9 mouse cellular contexts compared by ENCODE assay signal in the genomic region with DNA sequence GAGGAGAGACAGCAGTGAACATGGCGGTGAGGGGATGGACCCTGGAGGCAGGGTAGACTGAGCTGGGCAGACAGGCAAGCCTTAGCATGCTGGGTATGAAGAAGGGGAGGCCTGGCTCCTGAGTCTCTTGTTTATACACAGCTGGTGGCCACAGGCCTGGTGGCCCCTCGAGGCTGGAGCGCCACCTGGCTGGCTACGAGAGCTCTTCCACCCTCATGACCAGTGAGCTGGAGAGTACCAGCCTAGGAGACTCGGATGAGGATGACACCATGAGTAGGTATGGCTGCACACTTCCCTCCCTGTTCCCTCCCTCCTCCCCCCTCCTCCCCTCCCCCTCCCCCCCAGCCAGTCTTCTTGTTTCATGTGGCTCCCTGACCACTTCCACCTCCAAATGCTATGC. TPM values are rescaled to one million over a fixed set of nuclear protein-coding genes. Genes with fewer than 3 reads are reported as not detected.
DNase-seq lines count a peak whose midpoint lies in the region; ATAC-seq and TF ChIP-seq lines count a peak whose summit lies in the region.
"Had no signal": no experiment of that assay in that cellular context is flagged by ENCODE, and none has a peak within 500 bp of the region (broad histone marks: within the 10 kb centered on the region; RNA-seq: fewer than 3 reads in every experiment).

No protein-coding gene starts in this region.

- peaks cover 61% of the 10 kb centered on the region for H3K36me3 ChIP-seq in hindbrain, embryonic 12.5 days
- H3K36me3 ChIP-seq in hindbrain, embryonic 16.5 days (ENCODE audit: control insufficient read depth, insufficient read depth, low read length) = peaks cover 50% of the 10 kb centered on the region
- peaks cover 47% of the 10 kb centered on the region for H3K36me3 ChIP-seq in ES-Bruce4 (ENCODE audit: control insufficient read depth, insufficient read depth, low read length, poor library complexity, severe bottlenecking)

- TF ChIP-seq POLR2A in ES-Bruce4 (IDR thresholded peaks at IDR 0.05; ENCODE audit: insufficient read depth, low read length) = no peak

- H3K27me3 ChIP-seq in hindbrain, embryonic 12.5 days = no peaks in the 10 kb centered on the region
- H3K27me3 ChIP-seq in hindbrain, embryonic 16.5 days (replicated peaks; ENCODE audit: control insufficient read depth, insufficient read depth, low read length) = no peaks in the 10 kb centered on the region
- H3K27me3 ChIP-seq in ES-Bruce4 (ENCODE audit: control insufficient read depth, insufficient read depth, low read length, poor library complexity, severe bottlenecking) = no peaks in the 10 kb centered on the region
- H3K27me3 ChIP-seq: hindbrain, embryonic 15.5 days had no signal

- peak; percentile 41 for DNase-seq in A20 (ENCODE audit: low read depth, low spot score)
- DNase-seq in frontal cortex, adult 2 months (ENCODE audit: extremely low spot score in 1 of 2, low spot score in 1 of 2) = no peak
- DNase-seq in heart, postnatal 10 days = no peak
- DNase-seq in right cerebral cortex, adult 18-20 months = no peak

- no peak overlapping the region for H3K4me2 ChIP-seq in hindbrain, embryonic 12.5 days (replicated peaks)
- H3K4me2 ChIP-seq in hindbrain, embryonic 16.5 days (ENCODE audit: low read length) = no peak overlapping the region
- H3K4me2 ChIP-seq: hindbrain, embryonic 15.5 days had no signal

- H3K9ac ChIP-seq in hindbrain, embryonic 12.5 days = no peak overlapping the region
- H3K9ac ChIP-seq in hindbrain, embryonic 16.5 days (ENCODE audit: low read depth, low read length) = no peak overlapping the region
- H3K9ac ChIP-seq in ES-Bruce4 (ENCODE audit: low read depth, poor library complexity, severe bottlenecking) = no peak overlapping the region
- H3K9ac ChIP-seq: hindbrain, embryonic 15.5 days had no signal

- intact Hi-C loops in heart, postnatal 10 days (cut with DNase I) = loop anchor here (2.0 kb wide), 1 partner anchor 71 kb away; the partner anchor contains the start of gene Ybx2

- no peak overlapping the region for H3K27ac ChIP-seq in hindbrain, embryonic 12.5 days
- no peak overlapping the region for H3K27ac ChIP-seq in hindbrain, embryonic 16.5 days (ENCODE audit: low read depth, low read length)
- H3K27ac ChIP-seq in ES-Bruce4 (ENCODE audit: insufficient read depth, low read length) = peak overlapping the region; percentile 54
- H3K27ac ChIP-seq: hindbrain, embryonic 15.5 days had no signal

- TF ChIP-seq EP300 in ES-Bruce4 (IDR thresholded peaks at IDR 0.05; ENCODE audit: insufficient read depth, low read depth, low read length) = no peak

- no peak overlapping the region for H3K4me3 ChIP-seq in hindbrain, embryonic 12.5 days
- H3K4me3 ChIP-seq in hindbrain, embryonic 16.5 days (ENCODE audit: low read length) = no peak overlapping the region
- H3K4me3 ChIP-seq in ES-Bruce4 (ENCODE audit: low read depth, low read length) = no peak overlapping the region
- H3K4me3 ChIP-seq: hindbrain, embryonic 15.5 days had no signal

- TF ChIP-seq CTCF in ES-Bruce4 (IDR thresholded peaks at IDR 0.05; ENCODE audit: low read depth, low read length) = peak; percentile 69

- peaks cover 31% of the 10 kb centered on the region for H3K4me1 ChIP-seq in hindbrain, embryonic 12.5 days
- H3K4me1 ChIP-seq in hindbrain, embryonic 16.5 days (ENCODE audit: control insufficient read depth, insufficient read depth, low read depth, low read length) = peaks cover 25% of the 10 kb centered on the region
- no peaks in the 10 kb centered on the region for H3K4me1 ChIP-seq in ES-Bruce4 (ENCODE audit: control insufficient read depth, insufficient read depth, low read length)

- ATAC-seq in hindbrain, embryonic 12.5 days (ENCODE audit: low FRiP score) = 0 out of 2 replicates have a peak, but pooled peaks have one; percentile 23
- ATAC-seq in hindbrain, embryonic 16.5 days = no peak
- ATAC-seq in hematopoietic stem cell, adult 5-6 weeks (replicated peaks in 1 of 2; ENCODE audit: insufficient read depth in 1 of 2, low FRiP score in 2 of 2, low TSS enrichment in 1 of 2, low read depth in 1 of 2, poor library complexity in 2 of 2, severe bottlenecking in 2 of 2) = peak; percentile 26 to 28; a peak in 1 of 4 replicates

- H3K9me3 ChIP-seq in hindbrain, embryonic 12.5 days (replicated peaks) = no peaks in the 10 kb centered on the region
- no peaks in the 10 kb centered on the region for H3K9me3 ChIP-seq in hindbrain, embryonic 16.5 days (ENCODE audit: control insufficient read depth, low read length)
- H3K9me3 ChIP-seq in ES-Bruce4 (replicated peaks; ENCODE audit: control insufficient read depth, insufficient read depth, low read length, poor library complexity, severe bottlenecking) = no peaks in the 10 kb centered on the region
- H3K9me3 ChIP-seq: hindbrain, embryonic 15.5 days had no signal

- WGBS in hindbrain, embryonic 12.5 days = 37% methylated on average over 5 of the region's 5 CpGs
- WGBS in hindbrain, embryonic 16.5 days = 58% methylated on average over 5 of the region's 5 CpGs

RNA-seq across cellular contexts. Expression of gene Dvl2, which starts 5.1 kb away (rescaled TPM):
- 45.9 and 46.4 TPM in 2 replicates for polyA plus RNA-seq in hindbrain, embryonic 12.5 days (2016; fragmentation: Nextera tagmentation; extraction: Ambion mirVana)
- polyA plus RNA-seq in hindbrain, embryonic 16.5 days (2015; fragmentation: Nextera tagmentation; extraction: Ambion mirVana) = 21.0 and 25.4 TPM in 2 replicates
- polyA plus RNA-seq in ES-Bruce4 (2011; ENCODE audit: insufficient read depth, insufficient read length, low read depth, missing spikeins) = 60.1 and 63.3 TPM in 2 replicates
- 22.6 and 35.9 TPM in 2 replicates for total RNA-seq in hematopoietic stem cell, adult 5-6 weeks (2017)
- polyA plus RNA-seq in frontal cortex, adult 2 months (2012; rRNA removed) = 34.9 and 35.3 TPM in 2 replicates
- total RNA-seq in heart, postnatal 10 days (2021) = 10 to 100 TPM in 1 of 2 experiments, 1 to 10 TPM in 1; 8.6 to 11.8 TPM

RNA-seq across cellular contexts. Expression of gene Acadvl, which starts 9.7 kb away (rescaled TPM):
- polyA plus RNA-seq in hindbrain, embryonic 12.5 days (2016; fragmentation: Nextera tagmentation; extraction: Ambion mirVana) = 59.8 and 61.9 TPM in 2 replicates
- 66.6 and 69.1 TPM in 2 replicates for polyA plus RNA-seq in hindbrain, embryonic 16.5 days (2015; fragmentation: Nextera tagmentation; extraction: Ambion mirVana)
- 17.1 and 19.8 TPM in 2 replicates for polyA plus RNA-seq in ES-Bruce4 (2011; ENCODE audit: insufficient read depth, insufficient read length, low read depth, missing spikeins)
- total RNA-seq in hematopoietic stem cell, adult 5-6 weeks (2017) = 42.8 and 51.7 TPM in 2 replicates
- 69.8 and 74.0 TPM in 2 replicates for polyA plus RNA-seq in frontal cortex, adult 2 months (2012; rRNA removed)
- total RNA-seq in heart, postnatal 10 days (2021) = 1,000 to 10,000 TPM; 1,260 to 1,282 TPM

RNA-seq across cellular contexts. Expression of gene Phf23, which starts 9.9 kb away (rescaled TPM):
- 87.8 and 96.2 TPM in 2 replicates for polyA plus RNA-seq in hindbrain, embryonic 12.5 days (2016; fragmentation: Nextera tagmentation; extraction: Ambion mirVana)
- polyA plus RNA-seq in hindbrain, embryonic 16.5 days (2015; fragmentation: Nextera tagmentation; extraction: Ambion mirVana) = 54.2 and 55.4 TPM in 2 replicates
- 75.6 and 83.0 TPM in 2 replicates for polyA plus RNA-seq in ES-Bruce4 (2011; ENCODE audit: insufficient read depth, insufficient read length, low read depth, missing spikeins)
- total RNA-seq in hematopoietic stem cell, adult 5-6 weeks (2017) = 44.2 and 45.3 TPM in 2 replicates
- polyA plus RNA-seq in frontal cortex, adult 2 months (2012; rRNA removed) = 38.9 and 42.2 TPM in 2 replicates
- 10 to 100 TPM; 23.1 to 27.7 TPM for total RNA-seq in heart, postnatal 10 days (2021)

RNA-seq across cellular contexts. Expression of gene Dlg4, which starts 11.2 kb away (rescaled TPM):
- polyA plus RNA-seq in hindbrain, embryonic 12.5 days (2016; fragmentation: Nextera tagmentation; extraction: Ambion mirVana) = 23.0 and 28.5 TPM in 2 replicates
- 23.1 and 23.4 TPM in 2 replicates for polyA plus RNA-seq in hindbrain, embryonic 16.5 days (2015; fragmentation: Nextera tagmentation; extraction: Ambion mirVana)
- 17.1 and 25.7 TPM in 2 replicates for polyA plus RNA-seq in ES-Bruce4 (2011; ENCODE audit: insufficient read depth, insufficient read length, low read depth, missing spikeins)
- 9.3 and 10.0 TPM in 2 replicates for total RNA-seq in hematopoietic stem cell, adult 5-6 weeks (2017)
- polyA plus RNA-seq in frontal cortex, adult 2 months (2012; rRNA removed) = 697 and 762 TPM in 2 replicates
- 10 to 100 TPM; 11.5 to 12.0 TPM for total RNA-seq in heart, postnatal 10 days (2021)

RNA-seq across cellular contexts. Expression of gene Gabarap, which starts 14.6 kb away (rescaled TPM):
- polyA plus RNA-seq in hindbrain, embryonic 12.5 days (2016; fragmentation: Nextera tagmentation; extraction: Ambion mirVana) = 598 and 607 TPM in 2 replicates
- polyA plus RNA-seq in hindbrain, embryonic 16.5 days (2015; fragmentation: Nextera tagmentation; extraction: Ambion mirVana) = 576 and 581 TPM in 2 replicates
- polyA plus RNA-seq in ES-Bruce4 (2011; ENCODE audit: insufficient read depth, insufficient read length, low read depth, missing spikeins) = 141 and 144 TPM in 2 replicates
- total RNA-seq in hematopoietic stem cell, adult 5-6 weeks (2017) = 211 and 252 TPM in 2 replicates
- polyA plus RNA-seq in frontal cortex, adult 2 months (2012; rRNA removed) = 291 and 371 TPM in 2 replicates
- 100 to 1,000 TPM; 275 to 295 TPM for total RNA-seq in heart, postnatal 10 days (2021)
